ENCODE assay signal across 26 mouse cellular contexts in the genomic region with DNA sequence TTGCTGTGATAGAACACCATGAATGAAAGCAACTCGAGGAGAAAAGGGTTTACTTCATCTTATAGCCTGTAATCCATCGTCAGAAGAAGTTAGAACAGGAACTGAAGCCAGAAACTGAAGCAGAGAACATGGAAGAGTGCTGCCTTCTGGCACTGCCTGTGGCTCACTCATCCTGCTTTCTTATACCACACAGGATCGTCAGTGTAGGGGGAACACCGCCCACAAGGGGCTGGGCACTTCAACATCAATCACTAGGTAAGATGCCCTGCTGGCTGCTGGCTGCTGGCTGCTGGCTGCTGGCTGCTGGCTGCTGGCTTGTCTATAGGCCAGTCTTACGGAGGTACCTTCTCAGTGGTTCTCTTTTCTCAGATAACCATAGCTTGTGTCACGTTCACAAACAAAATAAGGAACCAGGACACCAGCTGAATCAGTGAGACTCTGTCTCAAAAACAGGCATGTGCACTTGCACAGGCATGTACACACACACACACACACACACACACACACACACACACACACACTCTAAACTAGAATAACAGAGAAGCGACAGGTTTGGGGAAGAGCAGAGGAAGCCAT. TPM values are rescaled to one million over a fixed set of nuclear protein-coding genes. Genes with fewer than 3 reads are reported as not detected.
DNase-seq lines count a peak whose midpoint lies in the region; ATAC-seq lines count a peak whose summit lies in the region.
"Had no signal": no experiment of that assay in that cellular context is flagged by ENCODE, and none has a peak within 500 bp of the region (broad histone marks: within the 10 kb centered on the region; RNA-seq: fewer than 3 reads in every experiment).

No protein-coding gene starts in this region.

- intact Hi-C loops in left cerebral cortex, postnatal 36 days (cut with DNase I), result no loop called here

- peak; percentile 53 for ATAC-seq in megakaryocyte-erythroid progenitor cell, adult 5-6 weeks (replicated peaks; ENCODE audit: low FRiP score, low TSS enrichment, poor library complexity, severe bottlenecking)
- ATAC-seq: activated CD4-positive, CD25-positive, alpha-beta regulatory T cell, adult 4 months; forebrain, embryonic 13.5 days; forebrain, postnatal 0 days; hindbrain, embryonic 16.5 days; Patski had no signal

- 25% methylated on average over 7 of the region's 7 CpGs for WGBS in macrophage (ENCODE audit: missing documents)

- no peaks in the 10 kb centered on the region for H3K36me3 ChIP-seq in macrophage (ENCODE audit: inconsistent target)
- H3K36me3 ChIP-seq: embryonic facial prominence, embryonic 10.5 days; G1E; hindbrain, embryonic 12.5 days had no signal

- no peak overlapping the region for H3K4me3 ChIP-seq in macrophage (ENCODE audit: inconsistent target)
- H3K4me3 ChIP-seq: embryonic facial prominence, embryonic 10.5 days; forebrain, embryonic 13.5 days; gastrocnemius, adult 2 months; hindbrain, embryonic 12.5 days had no signal

- DNase-seq in A20 (ENCODE audit: low read depth, low spot score), result peak; percentile 55
- DNase-seq in MEL-GATA-1-ER (ENCODE audit: extremely low read depth, low read depth), result peak; percentile 72
- DNase-seq in gastrocnemius, adult 18-20 months (ENCODE audit: low spot score), result no peak
- no peak for DNase-seq in spleen, adult 18-20 months
- DNase-seq in left cerebral cortex, postnatal 36 days (ENCODE audit: low spot score in 2 of 2), result no peak
- DNase-seq: adrenal gland, postnatal 14 days; cerebellum, adult 18-20 months; cerebellum, adult 9-11 months; cerebellum, postnatal 36 days; forebrain, postnatal 0 days; gastrocnemius, adult 2 months; gastrocnemius, postnatal 25 days; heart, adult 11 months; heart, postnatal 10 days; heart, postnatal 4 days had no signal

- no peaks in the 10 kb centered on the region for H3K79me2 ChIP-seq in macrophage (ENCODE audit: inconsistent target)

- H3K27ac ChIP-seq in macrophage, result peak overlapping the region; percentile 25
- H3K27ac ChIP-seq: embryonic facial prominence, embryonic 10.5 days; forebrain, embryonic 13.5 days; gastrocnemius, adult 2 months; hindbrain, embryonic 12.5 days had no signal

RNA-seq across cellular contexts. Expression of a gene that starts 13.7 kb away (rescaled TPM):
- total RNA-seq in macrophage (2018; cell fraction: chromatin; rRNA removed), result not detected
- total RNA-seq in macrophage (2018; cell fraction: cytosol; rRNA removed), result not detected
- under 1 TPM in 1 of 26 experiments, not detected in 25; 0.24 TPM for total RNA-seq in macrophage (2018; cell fraction: nucleus; rRNA removed)
- polyA plus RNA-seq in macrophage (2018), result not detected in 3 replicates
- not detected in 2 replicates for total RNA-seq in megakaryocyte-erythroid progenitor cell, adult 5-6 weeks (2014; fragmentation: Nextera tagmentation)
- not detected in 2 replicates for total RNA-seq in megakaryocyte-erythroid progenitor cell, adult 5-6 weeks (2017)
- 1 to 10 TPM; 3.4 to 4.2 TPM for total RNA-seq in gastrocnemius, adult 18-20 months (2021)
- total RNA-seq in left cerebral cortex, postnatal 36 days (2021), result under 1 TPM; 0.35 to 0.43 TPM
- total RNA-seq: G1E had no signal
- polyA plus RNA-seq: G1E had no signal

RNA-seq across cellular contexts. Expression of a gene that starts 23.4 kb away (rescaled TPM):
- total RNA-seq in macrophage (2018; cell fraction: chromatin; rRNA removed), result not detected
- total RNA-seq in macrophage (2018; cell fraction: cytosol; rRNA removed), result not detected
- not detected for total RNA-seq in macrophage (2018; cell fraction: nucleus; rRNA removed)
- polyA plus RNA-seq in macrophage (2018), result not detected in 3 replicates
- total RNA-seq in megakaryocyte-erythroid progenitor cell, adult 5-6 weeks (2014; fragmentation: Nextera tagmentation), result not detected in 2 replicates
- total RNA-seq in megakaryocyte-erythroid progenitor cell, adult 5-6 weeks (2017), result not detected in 2 replicates
- not detected for total RNA-seq in gastrocnemius, adult 18-20 months (2021)
- total RNA-seq in left cerebral cortex, postnatal 36 days (2021), result 1 to 10 TPM in 1 of 2 experiments, under 1 TPM in 1; 0.20 to 1.0 TPM
- total RNA-seq: adrenal gland, adult 18-20 months; adrenal gland, postnatal 14 days; G1E; gastrocnemius, adult 2 months; gastrocnemius, postnatal 25 days; heart, postnatal 10 days; heart, postnatal 4 days had no signal
- polyA plus RNA-seq: activated CD4-positive, CD25-positive, alpha-beta regulatory T cell, adult 4 months; embryonic facial prominence, embryonic 10.5 days; forebrain, embryonic 13.5 days; G1E; heart, embryonic 14.5 days had no signal

RNA-seq across cellular contexts. Expression of a gene that starts 53.5 kb away (rescaled TPM):
- 1 to 10 TPM in 5 of 26 experiments, under 1 TPM in 6, not detected in 15; 0.62 to 3.1 (median 0.95) TPM for total RNA-seq in macrophage (2018; cell fraction: chromatin; rRNA removed)
- 10 to 100 TPM in 13 of 26 experiments, 1 to 10 TPM in 13; 4.5 to 27.8 (median 10.4) TPM for total RNA-seq in macrophage (2018; cell fraction: cytosol; rRNA removed)
- total RNA-seq in macrophage (2018; cell fraction: nucleus; rRNA removed), result 10 to 100 TPM in 1 of 26 experiments, 1 to 10 TPM in 23, under 1 TPM in 2; 0.58 to 10.9 (median 3.6) TPM
- 8.5 to 36.3 TPM (median 23.3 TPM) in 3 replicates for polyA plus RNA-seq in macrophage (2018)
- total RNA-seq in megakaryocyte-erythroid progenitor cell, adult 5-6 weeks (2014; fragmentation: Nextera tagmentation), result not detected in 2 replicates
- total RNA-seq in megakaryocyte-erythroid progenitor cell, adult 5-6 weeks (2017), result not detected in 2 replicates
- total RNA-seq in gastrocnemius, adult 18-20 months (2021), result 10 to 100 TPM; 13.0 to 22.9 TPM
- 1 to 10 TPM; 1.1 TPM for total RNA-seq in left cerebral cortex, postnatal 36 days (2021)
- polyA plus RNA-seq: G1E had no signal

Comparison
In these comparisons a context has a peak if more than half of its experiments do, and no peak if none do; other contexts are left out.
1. DNase-seq: peak in A20 (single experiment) and MEL-GATA-1-ER (single experiment); none in gastrocnemius, adult 18-20 months (single experiment), spleen, adult 18-20 months (0 of 2) and left cerebral cortex, postnatal 36 days (0 of 2).
2. RNA of a gene that starts 53.5 kb away (total RNA-seq): 13.0 to 22.9 TPM in gastrocnemius, adult 18-20 months; 1.1 TPM in left cerebral cortex, postnatal 36 days and not detected in megakaryocyte-erythroid progenitor cell, adult 5-6 weeks; every median in the first group is over 4 times any median in the second.